Mouse (Mus musculus) MEL (cell line): Measurements from ENCODE around the gene Hspa12a. TPM values are rescaled to one million over a fixed set of nuclear protein-coding genes. Genes with fewer than 3 reads are reported as not detected.
A peak's percentile ranks its signal among the peaks of the same experiment; 100 is the strongest.

Experiments
- DNase-seq: peaks from one replicate; pipeline ENCODE4 v3.0.0; 2011; ENCODE audit warnings: low read depth, low spot score
- H3K27ac ChIP-seq: 2 replicates; pipeline ENCODE4 v1.5.1; 2012; ENCODE audit warnings: low read depth, mild to moderate bottlenecking, control low read depth, low read length, moderate library complexity; ENCODE audit not compliant: control insufficient read depth
- H3K27me3 ChIP-seq, 2 experiments: fragments of 150-350 bp in 1 of 2; sonication (generic) in 1 of 2; 2 replicates each; pipeline ENCODE4 v1.6.1; 2012; ENCODE audit warnings: low read length in 2 of 2, mild to moderate bottlenecking in 2 of 2, improper control_type of control experiment in 1 of 2, moderate library complexity in 1 of 2; ENCODE audit not compliant: insufficient read depth in 2 of 2, control insufficient read depth in 1 of 2
- H3K36me3 ChIP-seq, 2 experiments: 2 replicates each; pipeline ENCODE4 v1.6.1; 2012 to 2014; ENCODE audit warnings: low read length in 2 of 2, improper control_type of control experiment in 1 of 2, inconsistent platforms in 1 of 2, mild to moderate bottlenecking in 1 of 2; ENCODE audit not compliant: insufficient read depth in 2 of 2, control insufficient read depth in 1 of 2
- H3K4me1 ChIP-seq, 2 experiments: fragments of 150-350 bp in 1 of 2; sonication (generic) in 1 of 2; 2 replicates each; pipeline ENCODE4 v1.6.1; 2012; ENCODE audit warnings: low read length in 2 of 2, improper control_type of control experiment in 1 of 2, mild to moderate bottlenecking in 1 of 2; ENCODE audit not compliant: insufficient read depth in 2 of 2, control insufficient read depth in 1 of 2
- H3K4me3 ChIP-seq, 2 experiments: fragments of 150-350 bp in 1 of 2; sonication (generic) in 1 of 2; 2 replicates each; pipeline ENCODE4 v1.5.1; 2012; ENCODE audit warnings: low read depth in 2 of 2, low read length in 2 of 2, mild to moderate bottlenecking in 2 of 2, moderate library complexity in 2 of 2, control low read depth in 1 of 2, improper control_type of control experiment in 1 of 2; ENCODE audit not compliant: control insufficient read depth in 1 of 2, insufficient read depth in 1 of 2
- H3K79me2 ChIP-seq: 2 replicates; pipeline ENCODE4 v1.6.1; 2012; ENCODE audit warnings: mild to moderate bottlenecking, low read length, moderate library complexity; ENCODE audit not compliant: control insufficient read depth, poor library complexity, insufficient read depth
- H3K9ac ChIP-seq: 2 replicates; pipeline ENCODE4 v1.6.1; 2012; ENCODE audit warnings: low read depth, mild to moderate bottlenecking, control low read depth, low read length, moderate library complexity; ENCODE audit not compliant: control insufficient read depth, poor library complexity, severe bottlenecking
- H3K9me3 ChIP-seq: fragments of 150-350 bp; sonication (generic); replicated peaks from 2 replicates; pipeline ENCODE4 v1.6.1; 2012; ENCODE audit warnings: mild to moderate bottlenecking, low read length, improper control_type of control experiment, moderate library complexity; ENCODE audit not compliant: insufficient read depth
- BHLHE40 ChIP-seq: IDR thresholded peaks from 2 replicates; pipeline ENCODE4 v1.6.1; 2012; ENCODE audit warnings: low read depth, mild to moderate bottlenecking, inconsistent platforms, low read length, improper control_type of control experiment, borderline replicate concordance
- CHD1 ChIP-seq: IDR thresholded peaks from 2 replicates; pipeline ENCODE4 v1.6.1; 2012; ENCODE audit warnings: low read depth, mild to moderate bottlenecking, inconsistent platforms, low read length, improper control_type of control experiment
- CHD2 ChIP-seq: IDR thresholded peaks from 2 replicates; pipeline ENCODE4 v1.6.1; 2011; ENCODE audit warnings: low read length, improper control_type of control experiment
- E2F4 ChIP-seq: IDR thresholded peaks from 2 replicates; pipeline ENCODE4 v1.6.1; 2011; ENCODE audit warnings: low read depth, low read length, improper control_type of control experiment, borderline replicate concordance
- ELF1 ChIP-seq: IDR thresholded peaks from 2 replicates; pipeline ENCODE4 v1.6.1; 2014; ENCODE audit warnings: low read depth, mild to moderate bottlenecking, inconsistent platforms, low read length, improper control_type of control experiment, moderate library complexity
- EP300 ChIP-seq, 2 experiments: IDR thresholded peaks; 2 replicates each; pipeline ENCODE4 v1.6.1; 2011; ENCODE audit warnings: improper control_type of control experiment in 2 of 2, low read length in 2 of 2, low read depth in 1 of 2, mild to moderate bottlenecking in 1 of 2
- ETS1 ChIP-seq: IDR thresholded peaks from 2 replicates; pipeline ENCODE4 v1.6.1; 2012; ENCODE audit warnings: low read depth, mild to moderate bottlenecking, inconsistent platforms, low read length, improper control_type of control experiment, moderate library complexity
- GABPA ChIP-seq: IDR thresholded peaks from 2 replicates; pipeline ENCODE4 v1.6.1; 2012; ENCODE audit warnings: low read depth, mild to moderate bottlenecking, inconsistent platforms, low read length, improper control_type of control experiment, moderate library complexity
- GATA1 ChIP-seq: IDR thresholded peaks from 2 replicates; pipeline ENCODE4 v1.6.1; 2011; ENCODE audit warnings: low read depth, low read length, improper control_type of control experiment
- HCFC1 ChIP-seq: IDR thresholded peaks from 2 replicates; pipeline ENCODE4 v1.6.1; 2012; ENCODE audit warnings: low read depth, mild to moderate bottlenecking, inconsistent platforms, low read length, improper control_type of control experiment, moderate library complexity
- JUND ChIP-seq: IDR thresholded peaks from 2 replicates; pipeline ENCODE4 v1.6.1; 2011; ENCODE audit warnings: low read depth, mild to moderate bottlenecking, improper control_type of control experiment, low read length
- KAT2A ChIP-seq: conservative IDR thresholded peaks from 2 replicates; pipeline ENCODE4 v1.6.1; 2012; ENCODE audit warnings: low read depth, low read length, improper control_type of control experiment, inconsistent platforms
- MAFK ChIP-seq: IDR thresholded peaks from 2 replicates; pipeline ENCODE4 v1.6.1; 2011; ENCODE audit warnings: low read depth, mild to moderate bottlenecking, low read length, improper control_type of control experiment, borderline replicate concordance
- MAX ChIP-seq: IDR thresholded peaks from 2 replicates; pipeline ENCODE4 v1.6.1; 2011; ENCODE audit warnings: low read length, improper control_type of control experiment
- MAZ ChIP-seq: IDR thresholded peaks from 2 replicates; pipeline ENCODE4 v1.6.1; 2012; ENCODE audit warnings: low read depth, mild to moderate bottlenecking, inconsistent platforms, low read length, improper control_type of control experiment
- MEF2A ChIP-seq: IDR thresholded peaks from 2 replicates; pipeline ENCODE4 v1.6.1; 2014; ENCODE audit warnings: low read depth, mild to moderate bottlenecking, inconsistent platforms, low read length, improper control_type of control experiment; ENCODE audit not compliant: poor library complexity, insufficient replicate concordance, severe bottlenecking; ENCODE audit errors: extremely low read depth
- MXI1 ChIP-seq: IDR thresholded peaks from 2 replicates; pipeline ENCODE4 v1.6.1; 2011; ENCODE audit warnings: mild to moderate bottlenecking, low read depth, low read length, improper control_type of control experiment
- MYC ChIP-seq: IDR thresholded peaks from 2 replicates; pipeline ENCODE4 v1.6.1; 2011; ENCODE audit warnings: low read depth, mild to moderate bottlenecking, low read length, improper control_type of control experiment, moderate library complexity
- NELFE ChIP-seq: IDR thresholded peaks from 2 replicates; pipeline ENCODE4 v1.6.1; 2011; ENCODE audit warnings: low read depth, low read length, improper control_type of control experiment
- NRF1 ChIP-seq: IDR thresholded peaks from 2 replicates; pipeline ENCODE4 v1.6.1; 2014; ENCODE audit warnings: low read depth, mild to moderate bottlenecking, inconsistent platforms, low read length, improper control_type of control experiment, moderate library complexity; ENCODE audit not compliant: poor library complexity, insufficient read depth, severe bottlenecking
- POLR2A ChIP-seq, 2 experiments: IDR thresholded peaks; 2 replicates each; pipeline ENCODE4 v1.6.1; 2011 to 2012; ENCODE audit warnings: low read length in 2 of 2, mild to moderate bottlenecking in 2 of 2, control low read depth in 1 of 2, improper control_type of control experiment in 1 of 2, low read depth in 1 of 2, moderate library complexity in 1 of 2; ENCODE audit not compliant: control insufficient read depth in 1 of 2, insufficient read depth in 1 of 2, poor library complexity in 1 of 2
- POLR2AphosphoS2 ChIP-seq: IDR thresholded peaks from 2 replicates; pipeline ENCODE4 v1.6.1; 2011; ENCODE audit warnings: low read length, improper control_type of control experiment
- POLR2AphosphoS5 ChIP-seq: IDR thresholded peaks from 2 replicates; pipeline ENCODE4 v1.6.1; 2012; ENCODE audit warnings: low read depth, borderline replicate concordance, mild to moderate bottlenecking, inconsistent platforms, low read length, moderate library complexity, mixed read lengths
- RAD21 ChIP-seq: IDR thresholded peaks from 2 replicates; pipeline ENCODE4 v1.6.1; 2011; ENCODE audit warnings: mild to moderate bottlenecking, low read depth, low read length, improper control_type of control experiment
- RCOR1 ChIP-seq: IDR thresholded peaks from 2 replicates; pipeline ENCODE4 v1.6.1; 2012; ENCODE audit warnings: low read depth, mild to moderate bottlenecking, inconsistent platforms, low read length, improper control_type of control experiment
- SIN3A ChIP-seq: IDR thresholded peaks from 2 replicates; pipeline ENCODE4 v1.6.1; 2012; ENCODE audit warnings: low read length, improper control_type of control experiment, inconsistent platforms
- SMC3 ChIP-seq: IDR thresholded peaks from 2 replicates; pipeline ENCODE4 v1.6.1; 2011; ENCODE audit warnings: low read depth, low read length, improper control_type of control experiment
- TAL1 ChIP-seq: IDR thresholded peaks from 2 replicates; pipeline ENCODE4 v1.6.1; 2012; ENCODE audit warnings: mild to moderate bottlenecking, inconsistent platforms, low read length, moderate library complexity, mixed read lengths
- TBP ChIP-seq: IDR thresholded peaks from 2 replicates; pipeline ENCODE4 v1.8.0; 2011; ENCODE audit warnings: low read depth, low read length, improper control_type of control experiment
- TCF12 ChIP-seq: IDR thresholded peaks from 2 replicates; pipeline ENCODE4 v1.6.1; 2014; ENCODE audit warnings: low read depth, mild to moderate bottlenecking, inconsistent platforms, low read length, improper control_type of control experiment, moderate library complexity
- UBTF ChIP-seq: IDR thresholded peaks from 2 replicates; pipeline ENCODE4 v1.6.1; 2012; ENCODE audit warnings: low read depth, mild to moderate bottlenecking, inconsistent platforms, low read length, improper control_type of control experiment, moderate library complexity, borderline replicate concordance; ENCODE audit not compliant: insufficient read depth
- USF2 ChIP-seq, 2 experiments: IDR thresholded peaks; 2 replicates each; pipeline ENCODE4 v1.6.1; 2011 to 2012; ENCODE audit warnings: improper control_type of control experiment in 2 of 2, low read length in 2 of 2, borderline replicate concordance in 1 of 2, inconsistent platforms in 1 of 2, low read depth in 1 of 2, mild to moderate bottlenecking in 1 of 2; ENCODE audit not compliant: insufficient read depth in 1 of 2
- ZKSCAN1 ChIP-seq: IDR thresholded peaks from 2 replicates; pipeline ENCODE4 v1.6.1; 2012; ENCODE audit warnings: low read depth, mild to moderate bottlenecking, inconsistent platforms, low read length, improper control_type of control experiment, moderate library complexity
- ZMIZ1 ChIP-seq: IDR thresholded peaks from 2 replicates; pipeline ENCODE4 v1.6.1; 2012; ENCODE audit warnings: low read depth, mild to moderate bottlenecking, inconsistent platforms, low read length, improper control_type of control experiment, moderate library complexity
- ZNF384 ChIP-seq: IDR thresholded peaks from 2 replicates; pipeline ENCODE4 v1.6.1; 2012; ENCODE audit warnings: low read depth, mild to moderate bottlenecking, inconsistent platforms, low read length, improper control_type of control experiment
- polyA plus RNA-seq, 2 experiments: library from polyadenylated mRNA; stranded (reverse) in 1 of 2; unstranded in 1 of 2; fragments of >175 nt in 1 of 2; fragments of >200 nt in 1 of 2; gene quantifications; 2 replicates each; pipeline versions ENCODE4 v1.2.1 to v1.2.4; 2012; ENCODE audit warnings: low replicate concordance in 2 of 2, low read depth in 1 of 2; ENCODE audit not compliant: insufficient read length in 2 of 2, insufficient read depth in 1 of 2, missing spikeins in 1 of 2
- total RNA-seq: library from RNA; depleted of rRNA; stranded (reverse); fragments of 300-350 nt; gene quantifications from 2 replicates; pipeline ENCODE4 v1.2.3, GENCODE M21; 2012

The Hspa12a gene
- total and polyA plus RNA-seq, 3 experiments: not detected

GRCm38 (mm10) chr19:58978401-58979171 lies 35.1 kb upstream of the Hspa12a start:
- peaks cover 0 to 5% of the 10 kb centered on the region in 2 experiments; a peak in 2 of 4 replicates for H3K36me3 ChIP-seq
- peak overlapping the region; percentile 66 for H3K27ac ChIP-seq
- DNase-seq: peak; percentile 96
- H3K27me3 ChIP-seq: no peaks in the 10 kb centered on the region
- H3K9me3 ChIP-seq: no peaks in the 10 kb centered on the region
- H3K4me3 ChIP-seq: peak overlapping the region; percentile 40 to 44
- no peaks in the 10 kb centered on the region for H3K79me2 ChIP-seq
- peak overlapping the region; percentile 41 for H3K9ac ChIP-seq
- H3K4me1 ChIP-seq: peaks cover 3 to 10% of the 10 kb centered on the region in 2 experiments; a peak in 2 of 4 replicates
- TF ChIP-seq MYC (peak; percentile 72), TBP (peak; percentile 50; the same call in 1 of the 2 replicates), GATA1 (no peak), HCFC1 (peak; percentile 46; the same call in 1 of the 2 replicates), MAX (peak; percentile 53; the same call in 1 of the 2 replicates), GABPA (peak; percentile 99), ZKSCAN1 (no peak), MXI1 (peak; percentile 71), POLR2AphosphoS5 (no peak), UBTF (no peak), RAD21 (no peak), CHD2 (no peak; the same call in 1 of the 2 replicates), KAT2A (no peak; the same call in 1 of the 2 replicates), RCOR1 (peak; percentile 51), ZNF384 (no peak), MAZ (peak; percentile 72), ETS1 (peak; percentile 91), SIN3A (peak; percentile 86), NELFE (peak; percentile 41), NRF1 (no peak), EP300 (IDR thresholded peaks at IDR 0.05; ENCODE audit: low read depth in 1 of 2, low read length in 2 of 2) (peak; percentile 80 to 90), TAL1 (0 out of 2 replicates have a peak, but pooled peaks have one; percentile 9), JUND (peak; percentile 85), CHD1 (no peak), POLR2A (IDR thresholded peaks at IDR 0.05; ENCODE audit: control insufficient read depth in 1 of 2, insufficient read depth in 1 of 2, low read depth in 1 of 2, low read length in 2 of 2, poor library complexity in 1 of 2) (peak in 1 of 2 experiments; percentile 56; a peak in 1 of 4 replicates), POLR2AphosphoS2 (no peak), ELF1 (no peak), TCF12 (peak; percentile 32), ZMIZ1 (no peak), MAFK (peak; percentile 96), SMC3 (no peak), BHLHE40 (no peak; the same call in 1 of the 2 replicates), MEF2A (no peak), USF2 (IDR thresholded peaks at IDR 0.05; ENCODE audit: borderline replicate concordance in 1 of 2, insufficient read depth in 1 of 2, low read depth in 1 of 2, low read length in 2 of 2) (no peak), E2F4 (no peak)
